12 mouse cellular contexts compared by ENCODE assay signal in genomic region chr5:134372926-134373658, GRCm38 (mm10). TPM values are rescaled to one million over a fixed set of nuclear protein-coding genes. Genes with fewer than 3 reads are reported as not detected.
A peak's percentile ranks its signal among the peaks of the same experiment; 100 is the strongest.
DNase-seq lines count a peak whose midpoint lies in the region; ATAC-seq and TF ChIP-seq lines count a peak whose summit lies in the region.
"Had no signal": no experiment of that assay in that cellular context is flagged by ENCODE, and none has a peak within 500 bp of the region (broad histone marks: within the 10 kb centered on the region; RNA-seq: fewer than 3 reads in every experiment).

No protein-coding gene starts in this region.

- peaks cover 22% of the 10 kb centered on the region for H3K36me3 ChIP-seq in heart, postnatal 0 days (replicated peaks; ENCODE audit: control insufficient read depth, insufficient read depth, low read length)
- no peaks in the 10 kb centered on the region for H3K36me3 ChIP-seq in spleen, adult 2 months (ENCODE audit: control insufficient read depth, insufficient read depth, low read length)

- peak; percentile 14; the same call in 1 of the 2 replicates for TF ChIP-seq CTCF in heart, postnatal 0 days (IDR thresholded peaks at IDR 0.05; ENCODE audit: low read depth)
- peak; percentile 1; the same call in 1 of the 2 replicates for TF ChIP-seq CTCF in spleen, adult 2 months (IDR thresholded peaks at IDR 0.05; ENCODE audit: extremely low read depth, insufficient read depth, insufficient read length, insufficient replicate concordance)

- TF ChIP-seq POLR2A in spleen, adult 2 months (IDR thresholded peaks at IDR 0.05; ENCODE audit: low read depth, low read length): no peak

- no peak overlapping the region for H3K4me2 ChIP-seq in heart, postnatal 0 days (ENCODE audit: low read depth, low read length)
- H3K4me2 ChIP-seq: hindbrain, embryonic 13.5 days; limb, embryonic 13.5 days had no signal

- no peak overlapping the region for H3K9ac ChIP-seq in heart, postnatal 0 days (replicated peaks; ENCODE audit: low read depth, low read length)
- H3K9ac ChIP-seq: hindbrain, embryonic 13.5 days; limb, embryonic 13.5 days had no signal

- intact Hi-C loops in heart, postnatal 10 days (cut with DNase I): loop anchor here (10.0 kb wide), 1 partner anchor 332 kb away; no protein-coding TSS in a partner anchor

- no peaks in the 10 kb centered on the region for H3K4me1 ChIP-seq in heart, postnatal 0 days (ENCODE audit: control insufficient read depth, insufficient read depth)
- no peaks in the 10 kb centered on the region for H3K4me1 ChIP-seq in spleen, adult 2 months (ENCODE audit: control insufficient read depth, insufficient read depth, insufficient read length)
- H3K4me1 ChIP-seq: hindbrain, embryonic 13.5 days; limb, embryonic 13.5 days had no signal

- 96% methylated on average over 6 of the region's 6 CpGs for WGBS in heart, postnatal 0 days
- whole genome bisulfite sequencing in spleen, adult 2 months: 88% methylated on average over 6 of the region's 6 CpGs

- H3K27me3 ChIP-seq in heart, postnatal 0 days (ENCODE audit: control insufficient read depth, insufficient read depth, low read length): no peaks in the 10 kb centered on the region
- H3K27me3 ChIP-seq in spleen, adult 2 months (ENCODE audit: control insufficient read depth, insufficient read depth, low read length): no peaks in the 10 kb centered on the region
- H3K27me3 ChIP-seq: hindbrain, embryonic 13.5 days; limb, embryonic 13.5 days; megakaryocyte, embryonic 14.5 days had no signal

- no peaks in the 10 kb centered on the region for H3K9me3 ChIP-seq in heart, postnatal 0 days (replicated peaks; ENCODE audit: control insufficient read depth, low read length)
- H3K9me3 ChIP-seq: hindbrain, embryonic 13.5 days; limb, embryonic 13.5 days; megakaryocyte, embryonic 14.5 days had no signal

- no peak for TF ChIP-seq EP300 in heart, postnatal 0 days (IDR thresholded peaks at IDR 0.05; ENCODE audit: low read depth)

- DNase-seq in heart, postnatal 0 days (ENCODE audit: low spot score): no peak
- no peak for DNase-seq in heart, postnatal 10 days
- DNase-seq in spleen, adult 2 months (ENCODE audit: low read depth in 1 of 2, low spot score in 2 of 2): no peak
- DNase-seq in spleen, adult 18-20 months: no peak
- peak; percentile 15 for DNase-seq in retina, embryonic 14.5 days (ENCODE audit: low spot score)
- no peak for DNase-seq in adrenal gland, postnatal 10 days
- no peak for DNase-seq in adrenal gland, adult 2 months
- DNase-seq in kidney, adult 9 months: no peak

- no peak for ATAC-seq in heart, postnatal 0 days (ENCODE audit: insufficient read depth, low read depth)
- ATAC-seq: forebrain, embryonic 16.5 days had no signal

- no peak overlapping the region for H3K27ac ChIP-seq in heart, postnatal 0 days (ENCODE audit: low read depth)
- H3K27ac ChIP-seq in spleen, adult 2 months (ENCODE audit: insufficient read depth, low read length): no peak overlapping the region
- H3K27ac ChIP-seq: hindbrain, embryonic 13.5 days; limb, embryonic 13.5 days had no signal

- H3K4me3 ChIP-seq in heart, postnatal 0 days (ENCODE audit: low read depth, low read length): no peak overlapping the region
- no peak overlapping the region for H3K4me3 ChIP-seq in spleen, adult 2 months (ENCODE audit: extremely low read depth, insufficient read depth, insufficient read length)
- H3K4me3 ChIP-seq: hindbrain, embryonic 13.5 days; limb, embryonic 13.5 days; megakaryocyte, embryonic 14.5 days had no signal

RNA-seq across cellular contexts. Expression of gene Gtf2i, which starts 58.5 kb away (rescaled TPM):
- 84.8 and 97.1 TPM in 2 replicates for total RNA-seq in heart, postnatal 0 days (2014; rRNA removed; ENCODE audit: low replicate concordance)
- polyA plus RNA-seq in heart, postnatal 0 days (2015; fragmentation: Nextera tagmentation; extraction: Ambion mirVana): 81.9 and 82.3 TPM in 2 replicates
- total RNA-seq in heart, postnatal 10 days (2021): 100 to 1,000 TPM; 195 to 218 TPM
- 44.7 and 48.2 TPM in 2 replicates for polyA plus RNA-seq in spleen, adult 2 months (2012; rRNA removed)
- 100 to 1,000 TPM; 228 to 249 TPM for total RNA-seq in adrenal gland, postnatal 10 days (2021)
- total RNA-seq in adrenal gland, adult 2 months (2021): 100 to 1,000 TPM; 239 to 244 TPM
- polyA plus RNA-seq in adrenal gland, adult 2 months (2012; rRNA removed): 104 and 110 TPM in 2 replicates
